Mouse (Mus musculus): Measurements from ENCODE around the gene Ednrb. TPM values are rescaled to one million over a fixed set of nuclear protein-coding genes. Genes with fewer than 3 reads are reported as not detected.

Ednrb gene
- 35.8 and 40.8 TPM in 2 replicates for polyA plus RNA-seq (2015; fragmentation: Nextera tagmentation; extraction: Ambion mirVana)

DNA sequence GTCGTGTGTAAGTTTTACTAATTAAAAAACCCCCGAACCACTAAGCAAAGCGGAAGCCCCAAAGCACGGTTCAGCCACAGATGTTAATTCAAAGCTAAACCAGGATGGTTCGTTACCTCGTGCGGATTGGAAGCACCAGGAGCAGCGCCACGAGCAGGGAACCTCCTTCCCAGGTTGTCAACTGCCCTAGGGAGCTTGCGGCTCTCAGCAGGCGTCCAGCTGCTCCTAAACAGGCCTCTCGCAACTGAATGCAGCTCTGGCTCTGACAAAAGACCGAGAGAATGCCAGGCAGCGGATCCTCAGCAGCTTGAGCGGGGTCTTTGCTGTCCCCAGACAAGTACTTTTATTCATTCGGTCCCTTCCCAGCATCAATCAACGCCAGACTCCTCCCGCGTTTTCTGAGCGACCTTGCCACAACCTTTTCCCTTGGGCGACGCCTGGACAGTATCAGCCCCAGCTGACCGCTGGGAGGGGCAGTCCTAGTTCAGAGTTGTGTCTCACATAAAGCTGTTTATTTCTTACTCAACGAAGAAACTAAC lies at the start of gene Ednrb:
TSS of gene Ednrb (minus strand) at position 392 of the 539 bp plus-strand sequence.

Other genes starting within 250 kb of the Ednrb start
- gene Slain1, start 194.2 kb downstream of the Ednrb start, polyA plus RNA-seq (2015; fragmentation: Nextera tagmentation; extraction: Ambion mirVana), result 1.3 and 1.4 TPM in 2 replicates

All from adrenal gland, postnatal 0 days (tissue).